Mouse (Mus musculus) liver, adult 2 months (tissue): ENCODE data around the gene Xrcc4. TPM values are rescaled to one million over a fixed set of nuclear protein-coding genes. Genes with fewer than 3 reads are reported as not detected.

ENCODE experiments used
- DNase-seq: peaks from one replicate; pipeline ENCODE4 v3.0.0-alpha.2; 2011; ENCODE audit warnings: low read depth, low spot score; ENCODE audit errors: extremely low read depth
- H3K27ac ChIP-seq: fragments of 200-500 bp; replicated peaks from 2 replicates; pipeline ENCODE4 v1.5.1; 2012; ENCODE audit warnings: low read depth, mild to moderate bottlenecking, control low read depth, inconsistent platforms, low read length; ENCODE audit not compliant: insufficient read depth
- H3K27me3 ChIP-seq: fragments of 200-500 bp; 2 replicates; pipeline ENCODE4 v1.6.1; 2012; ENCODE audit warnings: mild to moderate bottlenecking, moderate library complexity, low read length, inconsistent platforms; ENCODE audit not compliant: control insufficient read depth, insufficient read depth
- H3K36me3 ChIP-seq: fragments of 200-500 bp; 2 replicates; pipeline ENCODE4 v1.6.1; 2012; ENCODE audit warnings: low read length, inconsistent platforms; ENCODE audit not compliant: control insufficient read depth, insufficient read depth
- H3K4me1 ChIP-seq: fragments of 200-500 bp; 2 replicates; pipeline ENCODE4 v1.6.1; 2011; ENCODE audit warnings: low read length; ENCODE audit not compliant: control insufficient read depth, insufficient read depth
- H3K4me3 ChIP-seq: fragments of 200-500 bp; 2 replicates; pipeline ENCODE4 v1.5.1; 2011; ENCODE audit warnings: low read depth, mild to moderate bottlenecking, control low read depth, low read length, moderate library complexity; ENCODE audit not compliant: insufficient read depth
- H3K79me2 ChIP-seq: fragments of 200-500 bp; 2 replicates; pipeline ENCODE4 v1.6.1; 2012; ENCODE audit warnings: inconsistent platforms, mild to moderate bottlenecking, low read length, moderate library complexity; ENCODE audit not compliant: control insufficient read depth, insufficient read depth
- H3K9ac ChIP-seq: fragments of 200-500 bp; 2 replicates; pipeline ENCODE4 v1.6.1; 2012; ENCODE audit warnings: low read depth, mild to moderate bottlenecking, control low read depth, inconsistent platforms, low read length
- CTCF ChIP-seq: fragments of 200-500 bp; IDR thresholded peaks from 2 replicates; pipeline ENCODE4 v1.5.1; 2011; ENCODE audit warnings: low read depth, low read length, control low read depth
- POLR2A ChIP-seq: fragments of 200-500 bp; IDR thresholded peaks from 2 replicates; pipeline ENCODE4 v1.6.1; 2011; ENCODE audit warnings: low read length, control low read depth; ENCODE audit not compliant: insufficient read depth; ENCODE audit errors: extremely low read depth
- WGBS: fragments of 180-500 bp; shearing (Covaris S2); methylation state at CpG from one replicate; pipeline ENCODE4 v1.1.7; 2018; 5-methylcytosine and 5-hydroxymethylcytosine counted together
- polyA plus RNA-seq: library from polyadenylated mRNA; depleted of rRNA; stranded (reverse); fragments of >200 nt; gene quantifications from 2 replicates; pipeline ENCODE4 v1.2.3, GENCODE M21; 2012; rRNA removed
- total RNA-seq: library from RNA; depleted of rRNA; stranded (reverse); fragments of >200 nt; gene quantifications from 2 replicates; pipeline ENCODE4 v1.2.3, GENCODE M21; 2014; rRNA removed

Xrcc4 gene
- total and polyA plus RNA-seq, 2 experiments = 0.22 to 13.6 TPM

DNA sequence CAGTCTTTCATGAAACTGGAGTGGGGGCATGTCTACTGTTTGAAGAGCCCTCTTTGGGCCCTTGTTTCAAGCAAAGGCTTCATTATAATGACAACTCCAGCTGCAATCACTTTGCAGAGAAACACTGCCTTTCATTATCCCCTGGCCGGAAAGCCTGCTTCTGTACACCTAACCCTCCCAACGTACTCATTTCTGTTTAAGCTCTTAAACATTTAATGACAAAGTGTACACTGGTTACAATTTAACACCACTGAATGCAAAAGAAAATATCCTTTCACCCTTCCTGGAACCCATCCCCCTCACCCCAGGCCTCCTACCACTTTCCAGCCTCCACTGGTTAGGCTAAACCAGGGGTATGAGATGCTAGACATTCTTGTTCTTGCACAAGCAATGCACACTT lies 362.9 kb downstream of the Xrcc4 start:
- no peak for DNase-seq
- 75% methylated on average over 2 of the region's 2 CpGs for WGBS
- H3K27me3 ChIP-seq = no peaks in the 10 kb centered on the region
- no peaks in the 10 kb centered on the region for H3K4me1 ChIP-seq
- H3K9ac ChIP-seq = no peak overlapping the region
- H3K27ac ChIP-seq = no peak overlapping the region
- TF ChIP-seq CTCF (no peak), POLR2A (no peak)
- H3K4me3 ChIP-seq = no peak overlapping the region
- H3K79me2 ChIP-seq = no peaks in the 10 kb centered on the region
- H3K36me3 ChIP-seq = no peaks in the 10 kb centered on the region

Other genes starting within 250 kb of the Xrcc4 start
- gene Tmem167, start 485 bp downstream of the Xrcc4 start, total RNA-seq = 11.9 and 13.0 TPM in 2 replicates
- gene Tmem167, start 485 bp downstream of the Xrcc4 start, polyA plus RNA-seq = 3.3 and 3.6 TPM in 2 replicates